In the genomic region with DNA sequence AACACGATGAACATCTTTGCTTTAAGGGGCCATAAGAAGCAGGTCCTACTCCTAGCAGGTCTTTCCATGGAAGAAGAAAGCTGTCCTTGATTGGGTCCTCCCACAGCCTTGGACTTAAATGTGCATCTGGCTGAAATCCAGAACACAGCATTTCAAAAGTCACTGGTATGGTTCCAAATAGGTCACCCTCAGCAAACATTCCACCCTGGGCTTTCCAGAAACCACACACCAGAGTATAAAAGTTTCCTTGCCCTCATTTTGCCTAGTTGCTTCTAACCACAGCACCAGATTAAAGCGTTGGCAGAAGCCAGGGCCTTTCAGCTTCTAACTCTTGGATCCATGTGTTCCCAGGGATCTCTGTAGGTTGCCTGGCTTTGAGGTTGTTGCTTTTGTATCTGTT, we compare ENCODE assay signal across 8 mouse cellular contexts. TPM values are rescaled to one million over a fixed set of nuclear protein-coding genes. Genes with fewer than 3 reads are reported as not detected.
DNase-seq lines count a peak whose midpoint lies in the region; ATAC-seq and TF ChIP-seq lines count a peak whose summit lies in the region.

No protein-coding gene starts in this region.

- H3K9me3 ChIP-seq in kidney, embryonic 15.5 days (replicated peaks), result no peaks in the 10 kb centered on the region
- H3K9me3 ChIP-seq in embryonic facial prominence, embryonic 15.5 days (replicated peaks), result no peaks in the 10 kb centered on the region
- no peaks in the 10 kb centered on the region for H3K9me3 ChIP-seq in lung, embryonic 15.5 days
- H3K9me3 ChIP-seq in midbrain, embryonic 11.5 days (ENCODE audit: control insufficient read depth, low read length), result no peaks in the 10 kb centered on the region
- no peaks in the 10 kb centered on the region for H3K9me3 ChIP-seq in intestine, embryonic 16.5 days (ENCODE audit: control insufficient read depth, low read length)

- in situ Hi-C loops in Patski (cut with MboI; ENCODE audit: low pct_unique_long_range_greater_than_20kb), result loop anchor here (5.0 kb wide), 1 partner anchor 66 kb away; no protein-coding TSS in a partner anchor

- peak; percentile 28 for DNase-seq in kidney, adult 18-20 months
- DNase-seq in Patski (ENCODE audit: low read depth, low spot score), result peak; percentile 38
- no peak for DNase-seq in midbrain, embryonic 11.5 days (ENCODE audit: low spot score, missing footprints)

- H3K27me3 ChIP-seq in kidney, embryonic 15.5 days, result no peaks in the 10 kb centered on the region
- H3K27me3 ChIP-seq in Patski, result no peaks in the 10 kb centered on the region
- no peaks in the 10 kb centered on the region for H3K27me3 ChIP-seq in embryonic facial prominence, embryonic 15.5 days
- no peaks in the 10 kb centered on the region for H3K27me3 ChIP-seq in lung, embryonic 15.5 days
- H3K27me3 ChIP-seq in midbrain, embryonic 11.5 days (ENCODE audit: control insufficient read depth, insufficient read depth, low read length), result no peaks in the 10 kb centered on the region
- no peaks in the 10 kb centered on the region for H3K27me3 ChIP-seq in intestine, embryonic 16.5 days (replicated peaks; ENCODE audit: control insufficient read depth, insufficient read depth, low read length)

- TF ChIP-seq CTCF in Patski (IDR thresholded peaks at IDR 0.05), result no peak

- no peaks in the 10 kb centered on the region for H3K36me3 ChIP-seq in kidney, embryonic 15.5 days
- no peaks in the 10 kb centered on the region for H3K36me3 ChIP-seq in embryonic facial prominence, embryonic 15.5 days
- no peaks in the 10 kb centered on the region for H3K36me3 ChIP-seq in lung, embryonic 15.5 days
- H3K36me3 ChIP-seq in midbrain, embryonic 11.5 days (ENCODE audit: control insufficient read depth, insufficient read depth, low read length), result no peaks in the 10 kb centered on the region
- no peaks in the 10 kb centered on the region for H3K36me3 ChIP-seq in intestine, embryonic 16.5 days (ENCODE audit: control insufficient read depth, insufficient read depth, low read length)

- no peak for ATAC-seq in kidney, embryonic 15.5 days (replicated peaks; ENCODE audit: low FRiP score)
- peak; percentile 60 for ATAC-seq in Patski
- peak; percentile 63 for ATAC-seq in embryonic facial prominence, embryonic 15.5 days (ENCODE audit: insufficient number of reproducible peaks, low FRiP score, low TSS enrichment, low read depth)
- ATAC-seq in lung, embryonic 15.5 days (ENCODE audit: borderline replicate concordance, extremely low read depth, low FRiP score, low TSS enrichment), result no peak
- ATAC-seq in cerebellum, adult (ENCODE audit: insufficient number of reproducible peaks, low FRiP score, low TSS enrichment), result no peak
- ATAC-seq in midbrain, embryonic 11.5 days (ENCODE audit: low FRiP score), result no peak
- no peak for ATAC-seq in intestine, embryonic 16.5 days

- H3K27ac ChIP-seq in kidney, embryonic 15.5 days, result no peak overlapping the region
- H3K27ac ChIP-seq in embryonic facial prominence, embryonic 15.5 days (replicated peaks), result peak overlapping the region; percentile 71; the same call in 1 of the 2 replicates
- H3K27ac ChIP-seq in lung, embryonic 15.5 days, result peak overlapping the region; percentile 48; the same call in 1 of the 2 replicates
- no peak overlapping the region for H3K27ac ChIP-seq in midbrain, embryonic 11.5 days (ENCODE audit: low read depth, low read length)
- no peak overlapping the region for H3K27ac ChIP-seq in intestine, embryonic 16.5 days (ENCODE audit: low read length)

- H3K4me3 ChIP-seq in kidney, embryonic 15.5 days (replicated peaks), result no peak overlapping the region
- no peak overlapping the region for H3K4me3 ChIP-seq in embryonic facial prominence, embryonic 15.5 days (replicated peaks)
- no peak overlapping the region for H3K4me3 ChIP-seq in lung, embryonic 15.5 days
- H3K4me3 ChIP-seq in midbrain, embryonic 11.5 days (ENCODE audit: low read depth, low read length), result no peak overlapping the region
- no peak overlapping the region for H3K4me3 ChIP-seq in intestine, embryonic 16.5 days (ENCODE audit: low read length)

- CTCF ChIA-PET in Patski (lab: Charles Lee), result interaction anchor here (1.1 to 1.6 kb wide), 2 partner anchors 9 to 11 kb away, joined by 3 to 5 read pairs; no protein-coding TSS in a partner anchor

- H3K9ac ChIP-seq in kidney, embryonic 15.5 days, result no peak overlapping the region
- no peak overlapping the region for H3K9ac ChIP-seq in embryonic facial prominence, embryonic 15.5 days
- H3K9ac ChIP-seq in lung, embryonic 15.5 days, result no peak overlapping the region
- H3K9ac ChIP-seq in midbrain, embryonic 11.5 days (ENCODE audit: low read length), result no peak overlapping the region
- H3K9ac ChIP-seq in intestine, embryonic 16.5 days (ENCODE audit: low read depth, low read length), result no peak overlapping the region

- WGBS in kidney, embryonic 15.5 days, result 79% methylated on average over 2 of the region's 2 CpGs
- 58% methylated on average over 2 of the region's 2 CpGs for WGBS in embryonic facial prominence, embryonic 15.5 days
- WGBS in lung, embryonic 15.5 days, result 64% methylated on average over 2 of the region's 2 CpGs
- WGBS in midbrain, embryonic 11.5 days, result 73% methylated on average over 2 of the region's 2 CpGs
- 84% methylated on average over 2 of the region's 2 CpGs for WGBS in intestine, embryonic 16.5 days

- POLR2A ChIA-PET in Patski (lab: Charles Lee), result interaction anchor here (0.6 kb wide), 1 partner anchor 1154 kb away, joined by 3 read pairs; no protein-coding TSS in a partner anchor

- H3K4me2 ChIP-seq in kidney, embryonic 15.5 days, result no peak overlapping the region
- no peak overlapping the region for H3K4me2 ChIP-seq in embryonic facial prominence, embryonic 15.5 days (replicated peaks)
- H3K4me2 ChIP-seq in lung, embryonic 15.5 days, result no peak overlapping the region
- H3K4me2 ChIP-seq in midbrain, embryonic 11.5 days, result no peak overlapping the region
- no peak overlapping the region for H3K4me2 ChIP-seq in intestine, embryonic 16.5 days (ENCODE audit: low read depth, low read length)

- 0 out of 2 replicates have a peak, but pooled peaks cover 9% of the 10 kb centered on the region for H3K4me1 ChIP-seq in kidney, embryonic 15.5 days
- H3K4me1 ChIP-seq in embryonic facial prominence, embryonic 15.5 days, result peaks cover 47% of the 10 kb centered on the region
- H3K4me1 ChIP-seq in lung, embryonic 15.5 days, result peaks cover 13% of the 10 kb centered on the region
- peaks cover 2% of the 10 kb centered on the region; the same call in 1 of the 2 replicates for H3K4me1 ChIP-seq in midbrain, embryonic 11.5 days (ENCODE audit: control insufficient read depth, insufficient read depth, low read length)
- H3K4me1 ChIP-seq in intestine, embryonic 16.5 days (ENCODE audit: control insufficient read depth, insufficient read depth, low read length), result no peaks in the 10 kb centered on the region

RNA-seq across cellular contexts. Expression of gene Rpl31, which starts 49.7 kb away (rescaled TPM):
- polyA plus RNA-seq in kidney, embryonic 15.5 days (2015; fragmentation: Nextera tagmentation; extraction: Ambion mirVana), result 579 and 581 TPM in 2 replicates
- polyA plus RNA-seq in Patski (2021), result 452 TPM
- polyA plus RNA-seq in embryonic facial prominence, embryonic 15.5 days (2015; fragmentation: Nextera tagmentation; extraction: Ambion mirVana), result 525 and 532 TPM in 2 replicates
- 454 and 516 TPM in 2 replicates for polyA plus RNA-seq in lung, embryonic 15.5 days (2015; fragmentation: Nextera tagmentation; extraction: Ambion mirVana)
- 430 and 474 TPM in 2 replicates for polyA plus RNA-seq in midbrain, embryonic 11.5 days (2014; fragmentation: Nextera tagmentation; extraction: Ambion mirVana)
- 426 and 432 TPM in 2 replicates for polyA plus RNA-seq in intestine, embryonic 16.5 days (2015; fragmentation: Nextera tagmentation; extraction: Ambion mirVana)

Comparison
In these comparisons a context has a peak if more than half of its experiments do, and no peak if none do; other contexts are left out.
1. ATAC-seq: peak in Patski (single experiment) and embryonic facial prominence, embryonic 15.5 days (single experiment); none in kidney, embryonic 15.5 days (single experiment), lung, embryonic 15.5 days (single experiment), cerebellum, adult (single experiment), midbrain, embryonic 11.5 days (single experiment) and intestine, embryonic 16.5 days (single experiment).
2. H3K27ac ChIP-seq: peak in embryonic facial prominence, embryonic 15.5 days (single experiment) and lung, embryonic 15.5 days (single experiment); none in kidney, embryonic 15.5 days (single experiment), midbrain, embryonic 11.5 days (single experiment) and intestine, embryonic 16.5 days (single experiment).